Mouse (Mus musculus) kidney, embryonic 14.5 days (tissue): ENCODE data around the gene Tax1bp3. TPM values are rescaled to one million over a fixed set of nuclear protein-coding genes. Genes with fewer than 3 reads are reported as not detected.

ENCODE experiments used
- ATAC-seq: fragments of 200-750 bp; cut with Nextera tagmentation; 2 replicates; pipeline ENCODE4 v1.8.0; 2017; ENCODE audit warnings: moderate number of reproducible peaks, mild to moderate bottlenecking, moderate TSS enrichment, moderate library complexity; ENCODE audit not compliant: low FRiP score, low TSS enrichment
- H3K27ac ChIP-seq: fragments of 300-500 bp; sonication (generic); 2 replicates; pipeline ENCODE4 v1.5.1; 2014; ENCODE audit warnings: low read depth, mild to moderate bottlenecking, low read length, moderate library complexity, mixed read lengths
- H3K27me3 ChIP-seq: fragments of 300-500 bp; sonication (generic); 2 replicates; pipeline ENCODE4 v1.6.1; 2014; ENCODE audit warnings: mild to moderate bottlenecking, low read length; ENCODE audit not compliant: control insufficient read depth, insufficient read depth
- H3K36me3 ChIP-seq: fragments of 300-500 bp; sonication (generic); 2 replicates; pipeline ENCODE4 v1.6.1; 2014; ENCODE audit warnings: low read length, mixed read lengths; ENCODE audit not compliant: control insufficient read depth, insufficient read depth
- H3K4me1 ChIP-seq: fragments of 300-500 bp; sonication (generic); 2 replicates; pipeline ENCODE4 v1.6.1; 2014; ENCODE audit warnings: low read length, mixed read lengths; ENCODE audit not compliant: control insufficient read depth, insufficient read depth
- H3K4me2 ChIP-seq: fragments of 300-500 bp; sonication (generic); replicated peaks from 2 replicates; pipeline ENCODE4 v1.6.1; 2014; ENCODE audit warnings: low read depth, mild to moderate bottlenecking, low read length
- H3K4me3 ChIP-seq: fragments of 300-500 bp; sonication (generic); 2 replicates; pipeline ENCODE4 v1.5.1; 2014; ENCODE audit warnings: mild to moderate bottlenecking, low read length
- H3K9ac ChIP-seq: fragments of 300-500 bp; sonication (generic); 2 replicates; pipeline ENCODE4 v1.6.1; 2014; ENCODE audit warnings: low read depth, mild to moderate bottlenecking, low read length, moderate library complexity
- H3K9me3 ChIP-seq: fragments of 300-500 bp; sonication (generic); 2 replicates; pipeline ENCODE4 v1.6.1; 2016; ENCODE audit warnings: low read length; ENCODE audit not compliant: control insufficient read depth
- WGBS: fragments of 180-500 bp; shearing (Covaris S2); extraction: QIAGEN DNeasy Blood & Tissue Kit; methylation state at CpG from one replicate; pipeline ENCODE4 v1.1.7; 2014; 5-methylcytosine and 5-hydroxymethylcytosine counted together
- polyA plus RNA-seq: library from polyadenylated mRNA; unstranded; fragments of >200 nt; fragmentation: Nextera tagmentation; extraction: Ambion mirVana; gene quantifications from 2 replicates; pipeline ENCODE4 v1.2.1, GENCODE M21; 2014

The Tax1bp3 gene
- polyA plus RNA-seq, 1 experiment from 2014 or later: 209 TPM

- H3K27ac ChIP-seq: no peak overlapping the region
- 90% methylated on average over 5 of the region's 5 CpGs for WGBS
- no peak overlapping the region for H3K4me2 ChIP-seq
- no peak for ATAC-seq
- H3K36me3 ChIP-seq: no peaks in the 10 kb centered on the region
- H3K4me1 ChIP-seq: no peaks in the 10 kb centered on the region
- H3K9ac ChIP-seq: no peak overlapping the region
- no peak overlapping the region for H3K4me3 ChIP-seq
- no peaks in the 10 kb centered on the region for H3K9me3 ChIP-seq
- H3K27me3 ChIP-seq: no peaks in the 10 kb centered on the region
Observed at GRCm38 (mm10) chr11:73230081-73230480, 53.2 kb downstream of the Tax1bp3 start.

GRCm38 (mm10) chr11:73232513-73232912 is 55.6 kb downstream of the Tax1bp3 start:
- H3K4me1 ChIP-seq: peaks cover 8% of the 10 kb centered on the region; the same call in 1 of the 2 replicates
- no peaks in the 10 kb centered on the region for H3K9me3 ChIP-seq
- H3K4me2 ChIP-seq: no peak overlapping the region
- H3K27me3 ChIP-seq: no peaks in the 10 kb centered on the region
- no peak overlapping the region for H3K4me3 ChIP-seq
- H3K27ac ChIP-seq: no peak overlapping the region
- H3K9ac ChIP-seq: no peak overlapping the region
- H3K36me3 ChIP-seq: no peaks in the 10 kb centered on the region
- ATAC-seq: no peak
- WGBS: 64% methylated on average over 2 of the region's 2 CpGs

Other genes with a start within 250 kb of the Tax1bp3 start
- gene Atp2a3, start 215.9 kb upstream of the Tax1bp3 start, polyA plus RNA-seq: 1.3 and 2.2 TPM in 2 replicates
- 0.61 and 0.76 TPM in 2 replicates for gene P2rx1, start 178.0 kb upstream of the Tax1bp3 start, polyA plus RNA-seq
- gene Camkk1, start 158.1 kb upstream of the Tax1bp3 start, polyA plus RNA-seq: 2.2 and 2.8 TPM in 2 replicates
- gene Ncbp3, start 129.3 kb upstream of the Tax1bp3 start, polyA plus RNA-seq: 8.7 and 12.9 TPM in 2 replicates
- gene Itgae, start 86.5 kb upstream of the Tax1bp3 start, polyA plus RNA-seq: 0.20 and 0.24 TPM in 2 replicates
- gene Haspin, start 38.8 kb upstream of the Tax1bp3 start, polyA plus RNA-seq: 14.5 and 19.5 TPM in 2 replicates
- gene P2rx5, start 16.7 kb upstream of the Tax1bp3 start, polyA plus RNA-seq: 0.34 TPM in 1 of 2 replicates, not detected in the other
- gene Emc6, start within 50 bp of the Tax1bp3 start, polyA plus RNA-seq: 134 and 156 TPM in 2 replicates
- gene Ctns, start 22.0 kb downstream of the Tax1bp3 start, polyA plus RNA-seq: 15.3 and 19.5 TPM in 2 replicates
- gene Shpk, start 22.4 kb downstream of the Tax1bp3 start, polyA plus RNA-seq: 0.77 and 1.1 TPM in 2 replicates
- not detected in 2 replicates for gene Trpv1, start 57.2 kb downstream of the Tax1bp3 start, polyA plus RNA-seq
- gene Trpv3, start 90.3 kb downstream of the Tax1bp3 start, polyA plus RNA-seq: 0.14 and 0.15 TPM in 2 replicates
- gene Aspa, start 152.5 kb downstream of the Tax1bp3 start, polyA plus RNA-seq: 4.5 and 6.3 TPM in 2 replicates
- not detected in 2 replicates for gene Gm49340, start 152.7 kb downstream of the Tax1bp3 start, polyA plus RNA-seq
- 0.16 TPM in 1 of 2 replicates, not detected in the other for gene Spata22, start 152.7 kb downstream of the Tax1bp3 start, polyA plus RNA-seq
- not detected in 2 replicates for gene Olfr20, start 173.7 kb downstream of the Tax1bp3 start, polyA plus RNA-seq
- gene Olfr376, start 194.2 kb downstream of the Tax1bp3 start, polyA plus RNA-seq: not detected in 2 replicates
- gene Olfr1, start 222.5 kb downstream of the Tax1bp3 start, polyA plus RNA-seq: not detected in 2 replicates